Mouse (Mus musculus) gastrocnemius, adult 2 months (tissue): ENCODE measurements at regions not wholly inside any gene's neighbourhood (a gene's known extent, or its start where the extent isn't known, plus 50 kb on each side); places are given as distances from the start of the nearest gene placed in this dataset.

Experiments
- DNase-seq: peaks from one replicate; pipeline ENCODE4 v3.0.0; 2022
- H3K27ac ChIP-seq: fragments of 200-600 bp; 2 replicates; pipeline ENCODE4 v1.8.1; 2022; ENCODE audit warnings: mild to moderate bottlenecking
- H3K4me3 ChIP-seq: fragments of 200-600 bp; 2 replicates; pipeline ENCODE4 v1.8.1; 2022; ENCODE audit warnings: mild to moderate bottlenecking, moderate library complexity
- CTCF ChIP-seq: fragments of 200-600 bp; IDR thresholded peaks from 2 replicates; pipeline ENCODE4 v1.8.1; 2022; ENCODE audit warnings: antibody characterized with exemption, mild to moderate bottlenecking, moderate library complexity
- intact Hi-C: fragments of 180-260 bp; cut with DNase I; formaldehyde crosslinking; loops from one replicate; pipeline ENCODE4 v1.15.1; 2025

- DNase-seq = peak; percentile 77
These were observed 259.0 kb upstream of the Slc30a5 start for GRCm38 (mm10) chr13:101092033-101092742.

GRCm38 (mm10) chr13:101085182-101085581 lies 252.0 kb upstream of the Slc30a5 start:
- intact Hi-C loops = no loop called here
- H3K27ac ChIP-seq = no peak overlapping the region
- no peak overlapping the region for H3K4me3 ChIP-seq
- no peak for DNase-seq
- TF ChIP-seq CTCF = no peak

More at GRCm38 (mm10) chr13:101092033-101092742, 259.0 kb upstream of the Slc30a5 start:
- peak overlapping the region; percentile 63 for H3K27ac ChIP-seq
- no peak for TF ChIP-seq CTCF
- intact Hi-C loops = no loop called here
- peak overlapping the region; percentile 9; the same call in 1 of the 2 replicates for H3K4me3 ChIP-seq

GRCm38 (mm10) chr13:101084193-101084592 lies 251.0 kb upstream of the Slc30a5 start:
- intact Hi-C loops = no loop called here
- no peak for TF ChIP-seq CTCF
- no peak for DNase-seq

GRCm38 (mm10) chr13:101083416-101083815 lies 250.2 kb upstream of the Slc30a5 start:
- TF ChIP-seq CTCF = no peak
- intact Hi-C loops = no loop called here
- DNase-seq = no peak
- H3K27ac ChIP-seq = no peak overlapping the region
- H3K4me3 ChIP-seq = no peak overlapping the region

More at GRCm38 (mm10) chr13:101084193-101084592, 251.0 kb upstream of the Slc30a5 start:
- no peak overlapping the region for H3K4me3 ChIP-seq
- H3K27ac ChIP-seq = no peak overlapping the region

- intact Hi-C loops = no loop called here
- H3K4me3 ChIP-seq = no peak overlapping the region
- DNase-seq = no peak
- peak; percentile 7; the same call in 1 of the 2 replicates for TF ChIP-seq CTCF
- no peak overlapping the region for H3K27ac ChIP-seq
These were observed 235.3 kb upstream of the Slc30a5 start for GRCm38 (mm10) chr13:101068489-101068888.

DNA sequence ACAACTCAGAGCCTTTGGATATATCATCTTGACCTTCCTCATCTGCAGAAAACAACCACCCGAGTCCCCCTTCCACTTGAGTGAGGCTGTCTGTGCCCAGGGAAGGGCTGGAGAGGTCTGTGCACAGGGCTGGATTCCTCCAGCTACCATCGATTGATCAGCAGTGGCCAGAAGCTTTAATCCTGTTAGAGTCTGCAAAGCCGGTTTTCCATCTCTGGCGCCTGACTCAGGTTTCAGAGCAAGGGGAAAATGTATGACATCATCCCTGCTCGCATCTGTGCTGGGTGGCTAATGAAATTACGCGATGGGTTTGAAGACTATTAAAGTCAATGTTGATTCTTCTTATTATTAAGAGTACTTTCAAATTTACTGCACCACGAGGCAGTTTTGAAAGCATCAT lies 229.4 kb upstream of the Slc30a5 start:
- intact Hi-C loops = no loop called here
- DNase-seq = peak; percentile 17
- Histone ChIP-seq H3K4me3 (no peak overlapping the region), H3K27ac (no peak overlapping the region)
- TF ChIP-seq CTCF = no peak

GRCm38 (mm10) chr13:101061233-101062144 lies 228.3 kb upstream of the Slc30a5 start:
- no peak for DNase-seq
- no peak for TF ChIP-seq CTCF
- intact Hi-C loops = no loop called here
- Histone ChIP-seq H3K4me3 (no peak overlapping the region), H3K27ac (no peak overlapping the region)

DNA sequence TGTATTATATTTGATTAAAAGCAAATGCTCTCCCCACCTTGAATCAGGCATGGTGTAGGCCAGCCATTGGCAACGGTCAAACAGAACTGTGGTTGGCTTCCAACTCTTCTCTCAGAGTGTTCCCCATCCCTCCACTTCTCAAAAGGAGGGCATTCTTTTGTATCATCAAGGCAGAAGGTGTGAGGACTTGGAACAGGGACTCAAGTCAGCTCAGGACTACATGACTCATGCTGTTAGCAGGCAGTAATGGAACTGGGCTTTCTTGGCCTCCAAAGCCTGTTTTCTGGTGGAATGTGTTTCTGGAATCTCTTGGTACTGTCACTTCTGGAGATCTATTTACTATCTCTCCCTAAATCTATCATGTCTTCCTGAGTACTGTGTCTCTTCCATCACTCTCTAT lies 216.3 kb upstream of the Slc30a5 start:
- H3K27ac ChIP-seq = no peak overlapping the region
- DNase-seq = no peak
- no peak overlapping the region for H3K4me3 ChIP-seq
- intact Hi-C loops = no loop called here
- no peak for TF ChIP-seq CTCF

- DNase-seq = no peak
- no peak for TF ChIP-seq CTCF
- no peak overlapping the region for H3K27ac ChIP-seq
- intact Hi-C loops = no loop called here
- H3K4me3 ChIP-seq = no peak overlapping the region
These were observed 199.4 kb upstream of the Slc30a5 start for GRCm38 (mm10) chr13:101032594-101032993.

- no peak overlapping the region for H3K4me3 ChIP-seq
- H3K27ac ChIP-seq = no peak overlapping the region
- intact Hi-C loops = no loop called here
- no peak for TF ChIP-seq CTCF
- no peak for DNase-seq
These were observed 192.8 kb upstream of the Slc30a5 start for GRCm38 (mm10) chr13:101026043-101026442.

DNA sequence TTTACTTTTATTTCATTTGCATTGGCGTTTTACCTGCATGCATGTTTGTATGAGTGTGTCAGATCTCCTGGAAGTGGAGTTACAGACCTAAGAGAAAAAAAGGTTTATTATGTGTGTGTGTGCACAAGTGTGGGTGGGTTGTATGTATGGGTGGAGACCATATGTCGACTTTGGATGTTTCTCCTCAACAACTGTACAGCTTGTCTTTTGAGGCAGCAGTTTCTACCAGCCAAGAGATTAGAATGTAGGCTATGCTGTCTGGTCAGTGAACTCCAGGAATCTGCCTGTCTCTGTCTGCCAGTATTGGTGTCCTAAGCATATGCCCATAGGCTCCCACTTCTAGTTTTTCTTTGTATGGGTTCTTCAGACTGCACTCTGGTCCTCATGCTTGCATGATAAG lies 192.3 kb upstream of the Slc30a5 start:
- no peak for TF ChIP-seq CTCF
- no peak for DNase-seq
- Histone ChIP-seq H3K4me3 (no peak overlapping the region), H3K27ac (no peak overlapping the region)
- intact Hi-C loops = no loop called here

GRCm38 (mm10) chr13:101024971-101025370 lies 191.7 kb upstream of the Slc30a5 start:
- TF ChIP-seq CTCF = no peak
- intact Hi-C loops = no loop called here
- no peak overlapping the region for H3K27ac ChIP-seq
- H3K4me3 ChIP-seq = no peak overlapping the region
- no peak for DNase-seq

DNA sequence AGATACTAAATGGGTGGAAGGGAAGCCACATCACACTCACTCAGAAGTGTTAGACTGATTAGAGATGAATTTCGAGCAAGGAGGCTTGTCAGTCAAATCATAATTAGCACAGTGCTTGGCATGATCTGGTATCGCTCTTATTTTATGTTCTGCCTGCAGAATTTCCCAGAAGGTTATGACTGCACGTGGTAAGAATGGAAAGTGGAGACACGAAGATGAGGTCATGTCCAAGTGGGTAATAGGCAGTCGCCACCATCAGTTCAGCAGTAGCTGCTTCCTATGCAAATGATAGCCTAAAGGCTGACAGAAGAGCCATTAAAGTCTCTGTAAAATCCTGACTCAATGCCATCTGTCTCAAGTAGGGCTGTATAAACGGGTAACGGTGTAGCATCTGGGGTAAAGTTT lies 186.0 kb upstream of the Slc30a5 start:
- intact Hi-C loops = no loop called here
- no peak for TF ChIP-seq CTCF
- DNase-seq = no peak
- Histone ChIP-seq H3K27ac (no peak overlapping the region), H3K4me3 (no peak overlapping the region)
